ENCODE assay signal across 20 mouse cellular contexts in the genomic region with DNA sequence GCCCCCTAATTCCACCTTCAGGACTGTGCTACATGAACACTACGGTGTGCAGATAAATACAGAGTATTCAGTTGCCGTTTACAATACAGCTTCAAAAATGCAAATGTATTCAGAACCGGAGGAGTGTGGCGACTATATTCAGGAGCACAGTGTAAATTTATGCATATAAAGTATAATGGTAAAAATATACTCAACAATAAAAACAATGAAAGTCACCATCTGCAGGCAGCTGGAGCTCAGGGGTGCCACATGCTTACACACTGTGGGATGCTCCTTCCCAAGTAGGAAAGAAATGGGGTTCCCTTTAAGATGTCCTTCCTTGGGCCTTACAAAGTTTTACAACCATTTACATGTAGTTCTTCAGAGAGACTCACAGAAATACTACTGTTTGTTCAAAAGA. TPM values are rescaled to one million over a fixed set of nuclear protein-coding genes. Genes with fewer than 3 reads are reported as not detected.
"Had no signal": no experiment of that assay in that cellular context is flagged by ENCODE, and none has a peak within 500 bp of the region (broad histone marks: within the 10 kb centered on the region; RNA-seq: fewer than 3 reads in every experiment).

No protein-coding gene starts in this region.

- H3K9ac ChIP-seq: lung, embryonic 15.5 days; midbrain, embryonic 13.5 days; midbrain, embryonic 15.5 days; neural tube, embryonic 12.5 days had no signal

- H3K9me3 ChIP-seq: lung, embryonic 15.5 days; megakaryocyte, embryonic 14.5 days; midbrain, embryonic 13.5 days; midbrain, embryonic 15.5 days; neural tube, embryonic 12.5 days had no signal

- ATAC-seq: lung, postnatal 0 days; midbrain, embryonic 13.5 days; midbrain, embryonic 15.5 days had no signal

- DNase-seq: lung, adult 2 months; lung, postnatal 14 days; lung, postnatal 36 days; right cerebral cortex, postnatal 14 days; thymus, adult 18-20 months; thymus, postnatal 14 days; thymus, postnatal 36 days had no signal

- H3K36me3 ChIP-seq: lung, embryonic 15.5 days; midbrain, embryonic 15.5 days; neural tube, embryonic 12.5 days had no signal

- H3K27ac ChIP-seq: lung, embryonic 15.5 days; macrophage; midbrain, embryonic 13.5 days; midbrain, embryonic 15.5 days; neural tube, embryonic 12.5 days had no signal

- H3K4me2 ChIP-seq: lung, embryonic 15.5 days; midbrain, embryonic 11.5 days; midbrain, embryonic 13.5 days; midbrain, embryonic 15.5 days; neural tube, embryonic 12.5 days had no signal

- H3K4me3 ChIP-seq: lung, embryonic 15.5 days; megakaryocyte, embryonic 14.5 days; midbrain, embryonic 13.5 days; midbrain, embryonic 15.5 days; neural tube, embryonic 12.5 days had no signal

- H3K27me3 ChIP-seq: lung, embryonic 15.5 days; megakaryocyte, embryonic 14.5 days; midbrain, embryonic 13.5 days; midbrain, embryonic 15.5 days; neural tube, embryonic 12.5 days had no signal

RNA-seq across cellular contexts. Expression of a gene that starts 48.7 kb away (rescaled TPM):
- total RNA-seq: megakaryocyte progenitor cell, adult 5-6 weeks; monocyte, adult 5-6 weeks; neutrophil, adult 5-6 weeks had no signal
- polyA plus RNA-seq: macrophage; spleen, adult 2 months; thymus, postnatal 0 days had no signal
